Mouse (Mus musculus) kidney, postnatal 25 days (tissue): ENCODE data around the gene Disp3.

Experiments
- DNase-seq, 2 experiments: peaks; one replicate each; pipeline ENCODE4 v3.0.0; 2021; ENCODE audit warnings: mixed read lengths in 2 of 2

The Disp3 gene

GRCm38 (mm10) chr4:148288055-148288549 is 337 bp upstream of the Disp3 start:
- DNase-seq: peak; percentile 70 to 79

- no peak for DNase-seq
These were observed 724 bp downstream of the Disp3 start for GRCm38 (mm10) chr4:148287041-148287440.

- peak in 1 of 2 experiments; percentile 50 for DNase-seq
These were observed 1.3 kb downstream of the Disp3 start for GRCm38 (mm10) chr4:148286226-148287031.

GRCm38 (mm10) chr4:148284219-148284618 is 3.5 kb downstream of the Disp3 start:
- DNase-seq: no peak

- DNase-seq: no peak
These were observed 10.8 kb downstream of the Disp3 start for GRCm38 (mm10) chr4:148276816-148277491.

GRCm38 (mm10) chr4:148274671-148275070 is 13.1 kb downstream of the Disp3 start:
- DNase-seq: no peak

- no peak for DNase-seq
These were observed 14.5 kb downstream of the Disp3 start for GRCm38 (mm10) chr4:148273229-148273628.

- no peak for DNase-seq
These were observed 16.1 kb downstream of the Disp3 start for GRCm38 (mm10) chr4:148271656-148272055.

GRCm38 (mm10) chr4:148266973-148267507 is 20.7 kb downstream of the Disp3 start:
- no peak for DNase-seq

- DNase-seq: no peak
These were observed 27.8 kb downstream of the Disp3 start for GRCm38 (mm10) chr4:148259941-148260340.

- DNase-seq: peak in 1 of 2 experiments; percentile 33
These were observed 38.4 kb downstream of the Disp3 start for GRCm38 (mm10) chr4:148249341-148249740.

- no peak for DNase-seq
These were observed 47.4 kb downstream of the Disp3 start for GRCm38 (mm10) chr4:148240387-148240786.

- DNase-seq: no peak
These were observed 48.2 kb downstream of the Disp3 start for GRCm38 (mm10) chr4:148239474-148240130.

GRCm38 (mm10) chr4:148238919-148239318 is 48.8 kb downstream of the Disp3 start:
- DNase-seq: no peak

- DNase-seq: no peak
These were observed 49.5 kb downstream of the Disp3 start for GRCm38 (mm10) chr4:148238218-148238617.

- no peak for DNase-seq
These were observed 51.1 kb downstream of the Disp3 start for GRCm38 (mm10) chr4:148236664-148237063.

- no peak for DNase-seq
These were observed 54.7 kb downstream of the Disp3 start for GRCm38 (mm10) chr4:148233061-148233460.

- DNase-seq: no peak
These were observed 55.1 kb downstream of the Disp3 start for GRCm38 (mm10) chr4:148232615-148233014.

- DNase-seq: no peak
These were observed 55.6 kb downstream of the Disp3 start for GRCm38 (mm10) chr4:148232124-148232523.

- peak; percentile 72 to 78 for DNase-seq
These were observed 58.1 kb downstream of the Disp3 start for GRCm38 (mm10) chr4:148229646-148230045.

- DNase-seq: no peak
These were observed 64.8 kb downstream of the Disp3 start for GRCm38 (mm10) chr4:148222983-148223382.

- no peak for DNase-seq
These were observed 67.1 kb downstream of the Disp3 start for GRCm38 (mm10) chr4:148220656-148221055.

GRCm38 (mm10) chr4:148218238-148218637 is 69.5 kb downstream of the Disp3 start:
- no peak for DNase-seq
